Mouse (Mus musculus): ENCODE results near the gene Mup7.
"Not testable (repeated sequence)": the region's sequence is repeated elsewhere in the genome, so short reads cannot be mapped to it uniquely, and the experiment has no call there.

- not testable (repeated sequence) for TF ChIP-seq CTCF (IDR thresholded peaks at IDR 0.05; ENCODE audit: insufficient read depth, low read length); POLR2A (IDR thresholded peaks at IDR 0.05; ENCODE audit: borderline replicate concordance, extremely low read depth, low read depth, low read length)
Measured at GRCm38 (mm10) chr4:60029334-60030111, 40.8 kb downstream of the Mup7 start.
